Mouse (Mus musculus): Measurements from ENCODE around the gene Tsku. TPM values are rescaled to one million over a fixed set of nuclear protein-coding genes. Genes with fewer than 3 reads are reported as not detected.

The Tsku gene
- not detected for polyA plus RNA-seq (2017; shearing (Covaris generic))

GRCm38 (mm10) chr7:98361063-98361652, at the start of gene Tsku:
Tsku (minus strand) TSS chr7:98361328.

GRCm38 (mm10) chr7:98321083-98321482, 40.0 kb downstream of the Tsku start, which contains the start of gene Acer3:
Acer3 (minus strand) TSS chr7:98321208.

Other genes with a start within 250 kb of the Tsku start
- gene Myo7a, start 241.8 kb downstream of the Tsku start, polyA plus RNA-seq (2017; shearing (Covaris generic)) = 2.2 TPM
- gene Omp, start 215.8 kb downstream of the Tsku start, polyA plus RNA-seq (2017; shearing (Covaris generic)) = not detected
- 0.52 TPM for gene Capn5, start 183.1 kb downstream of the Tsku start, polyA plus RNA-seq (2017; shearing (Covaris generic))
- gene B3gnt6, start 161.8 kb downstream of the Tsku start, polyA plus RNA-seq (2017; shearing (Covaris generic)) = not detected
- 8.8 TPM for gene Acer3, start 40.1 kb downstream of the Tsku start, polyA plus RNA-seq (2017; shearing (Covaris generic))
- not detected for gene Gucy2d, start 79.1 kb upstream of the Tsku start, polyA plus RNA-seq (2017; shearing (Covaris generic))
- gene Lrrc32, start 128.0 kb upstream of the Tsku start, polyA plus RNA-seq (2017; shearing (Covaris generic)) = 1.3 TPM